Mouse (Mus musculus) bone marrow, adult 2 months (tissue): ENCODE data around the gene Olah.
"Not testable (repeated sequence)": the region's sequence is repeated elsewhere in the genome, so short reads cannot be mapped to it uniquely, and the experiment has no call there.

ENCODE experiments used
- CTCF ChIP-seq: fragments of 200-500 bp; IDR thresholded peaks from 2 replicates; pipeline ENCODE4 v1.5.1; 2011; ENCODE audit warnings: low read length, control low read depth; ENCODE audit not compliant: control insufficient read depth, insufficient read depth
- POLR2A ChIP-seq: fragments of 200-500 bp; IDR thresholded peaks from 2 replicates; pipeline ENCODE4 v1.6.1; 2011; ENCODE audit warnings: low read depth, mild to moderate bottlenecking, control low read depth, low read length, borderline replicate concordance; ENCODE audit not compliant: control insufficient read depth

DNA sequence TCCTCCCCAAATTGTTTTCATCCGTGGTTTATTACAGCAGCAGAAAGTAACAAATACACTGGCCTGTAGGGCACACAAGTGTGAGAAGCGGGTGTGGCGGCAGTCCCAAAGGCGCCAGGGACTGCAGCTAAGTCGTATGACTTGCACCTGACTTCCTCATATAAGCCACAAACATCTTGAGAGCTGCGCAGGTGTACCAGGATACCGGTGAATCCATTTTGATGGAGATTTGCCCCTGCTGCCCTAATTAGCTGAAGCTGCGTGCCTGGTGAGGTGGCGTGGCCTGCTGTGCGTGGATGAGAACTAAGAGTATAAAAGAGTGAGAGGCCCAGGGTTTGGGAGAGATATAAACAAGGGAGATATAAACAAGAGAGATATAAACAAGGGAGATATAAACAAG, at the start of gene Olah:
- TF ChIP-seq POLR2A, CTCF: not testable (repeated sequence)
